Mouse (Mus musculus): ENCODE measurements around the gene Hnrnpf.
A peak's percentile ranks its signal among the peaks of the same experiment; 100 is the strongest.
"Not testable (repeated sequence)": the region's sequence is repeated elsewhere in the genome, so short reads cannot be mapped to it uniquely, and the experiment has no call there.

Hnrnpf gene

DNA sequence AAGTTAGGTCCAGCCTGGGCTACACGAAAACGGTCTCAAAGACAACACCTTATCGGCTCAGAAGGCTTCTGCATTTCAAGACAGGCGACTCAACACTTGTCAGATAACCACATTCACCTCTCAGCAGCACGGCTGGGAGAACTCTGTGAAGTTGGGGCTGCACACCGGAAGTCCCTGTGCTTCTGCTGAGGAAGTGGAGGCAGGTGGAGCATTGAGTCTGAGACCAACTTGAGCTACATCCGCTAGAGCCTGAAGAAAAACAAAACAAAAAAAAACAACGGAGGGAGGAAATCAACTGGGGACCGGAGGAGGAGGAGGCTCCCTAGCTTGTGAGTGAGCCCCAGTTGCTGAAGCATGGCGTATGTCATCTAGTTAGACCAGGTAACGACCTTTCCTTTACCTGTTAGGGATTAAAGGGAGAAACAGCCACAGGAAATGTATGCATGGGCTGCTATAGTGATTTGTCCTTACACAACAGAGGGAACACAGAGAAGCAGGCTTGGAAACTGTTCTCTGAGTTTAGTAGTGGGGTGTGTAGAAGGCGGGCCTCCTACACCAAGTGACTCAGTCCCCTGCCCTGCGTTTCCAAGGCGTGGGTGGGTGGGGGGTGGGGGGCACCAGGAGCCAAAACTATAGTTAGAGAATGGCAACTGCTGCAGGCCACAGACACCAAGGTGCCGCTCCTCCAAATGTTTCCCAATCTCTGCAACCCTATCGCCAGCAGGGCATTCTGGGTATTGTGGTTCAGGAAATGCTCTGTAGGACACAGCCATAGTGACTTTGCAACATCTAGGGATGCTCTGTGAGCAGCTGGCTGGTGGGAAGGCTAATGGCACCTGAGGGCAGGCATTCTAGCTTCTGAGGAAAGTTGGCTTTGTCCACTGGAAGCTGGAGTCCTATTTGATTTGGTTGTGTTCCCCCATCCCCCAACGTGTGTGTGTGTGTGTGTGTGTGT lies at the start of gene Hnrnpf:
Gene Hnrnpf (plus strand): TSS at position 199 of the 955 bp plus-strand sequence.
- DNase-seq (ENCODE audit: extremely low read depth, insufficient read length, low spot score), result no peak

DNA sequence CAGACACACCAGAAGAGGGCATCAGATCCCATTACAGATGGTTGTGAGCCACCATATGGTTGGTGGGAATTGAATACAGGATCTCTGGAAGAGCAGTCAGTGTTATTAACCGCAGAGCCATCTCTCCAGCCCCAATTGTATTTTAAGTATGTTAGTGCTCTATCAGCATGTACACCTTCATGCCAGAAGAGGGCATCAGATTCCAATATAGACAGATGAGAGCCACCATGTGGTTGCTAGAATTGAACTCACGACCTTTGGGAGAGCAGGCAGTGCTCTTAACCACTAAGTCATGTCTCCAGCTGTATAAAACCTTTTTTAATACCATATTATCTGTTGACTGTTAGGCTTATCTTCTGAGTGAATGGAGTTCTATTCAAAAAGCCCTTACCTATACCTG lies 48.4 kb upstream of the Hnrnpf start:
- no peak for DNase-seq (ENCODE audit: extremely low read depth, insufficient read length, low spot score)

GRCm38 (mm10) chr6:117857990-117858389 lies 42.1 kb upstream of the Hnrnpf start:
- DNase-seq (ENCODE audit: extremely low read depth, insufficient read length, low spot score), result no peak

DNA sequence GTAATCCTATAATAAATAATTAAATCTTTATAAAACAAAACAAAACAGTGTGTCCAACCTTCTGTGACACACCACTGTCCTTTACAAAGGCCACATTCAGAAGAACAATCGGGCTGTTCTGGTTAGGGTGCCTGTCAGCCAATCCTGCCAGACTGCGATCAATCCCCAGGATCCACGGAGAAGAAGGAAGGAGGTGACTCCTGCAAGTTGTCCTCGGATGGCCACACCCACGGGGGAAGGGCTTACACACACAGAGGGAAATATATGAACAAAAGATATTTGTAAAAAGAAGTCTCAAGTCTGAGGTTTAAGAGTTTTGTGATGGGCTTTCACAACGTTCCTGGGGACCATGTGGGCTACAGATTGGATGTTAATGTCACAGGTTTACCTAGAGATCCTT lies 38.3 kb upstream of the Hnrnpf start, which contains the start of gene Zfp239:
Gene Zfp239 (plus strand): TSS at position 253 of the 400 bp plus-strand sequence.
- DNase-seq (ENCODE audit: extremely low read depth, insufficient read length, low spot score), result peak; percentile 42

DNA sequence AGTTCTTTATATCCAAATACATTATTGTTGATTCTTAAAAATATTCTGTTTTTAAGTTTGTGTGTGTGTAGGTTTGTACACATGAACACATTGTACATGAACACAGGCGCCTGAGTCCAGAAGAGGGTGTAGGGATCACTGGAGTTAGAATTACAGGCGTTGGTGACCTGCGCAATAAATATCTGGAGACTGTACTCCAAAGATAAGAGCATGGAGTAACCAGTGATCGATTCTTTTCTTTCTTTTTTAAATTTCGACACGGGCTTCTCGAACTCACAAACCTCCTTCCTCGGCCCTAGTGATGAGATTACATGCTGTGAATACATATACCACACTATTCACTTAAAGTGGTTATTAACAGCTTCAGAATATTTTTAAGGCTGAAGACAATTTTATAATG lies 37.7 kb upstream of the Hnrnpf start:
- DNase-seq (ENCODE audit: extremely low read depth, insufficient read length, low spot score), result no peak

GRCm38 (mm10) chr6:117862899-117863620 lies 37.1 kb upstream of the Hnrnpf start:
- DNase-seq (ENCODE audit: extremely low read depth, insufficient read length, low spot score), result peak; percentile 67

DNA sequence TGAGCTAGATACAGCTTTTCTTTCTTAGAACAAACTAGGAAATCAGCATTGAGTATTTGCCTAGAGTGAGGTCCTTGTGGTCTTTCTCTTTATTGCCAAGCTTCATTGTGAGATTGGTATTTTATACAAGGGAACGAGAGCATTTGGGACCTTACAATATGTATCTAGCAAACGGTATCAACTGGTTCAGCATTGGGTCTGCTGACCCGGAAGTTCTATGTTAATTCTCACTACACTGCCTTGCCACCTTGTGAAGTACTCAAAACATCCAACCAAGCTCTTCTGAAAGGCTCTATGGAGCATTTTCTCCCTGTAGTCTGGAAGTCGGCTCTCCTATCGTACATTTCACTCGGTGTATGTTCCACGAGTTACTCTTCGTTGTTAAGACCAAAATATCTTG lies 36.4 kb upstream of the Hnrnpf start:
- no peak for DNase-seq (ENCODE audit: extremely low read depth, insufficient read length, low spot score)

GRCm38 (mm10) chr6:117868187-117868586 lies 31.9 kb upstream of the Hnrnpf start:
- no peak for DNase-seq (ENCODE audit: extremely low read depth, insufficient read length, low spot score)

DNA sequence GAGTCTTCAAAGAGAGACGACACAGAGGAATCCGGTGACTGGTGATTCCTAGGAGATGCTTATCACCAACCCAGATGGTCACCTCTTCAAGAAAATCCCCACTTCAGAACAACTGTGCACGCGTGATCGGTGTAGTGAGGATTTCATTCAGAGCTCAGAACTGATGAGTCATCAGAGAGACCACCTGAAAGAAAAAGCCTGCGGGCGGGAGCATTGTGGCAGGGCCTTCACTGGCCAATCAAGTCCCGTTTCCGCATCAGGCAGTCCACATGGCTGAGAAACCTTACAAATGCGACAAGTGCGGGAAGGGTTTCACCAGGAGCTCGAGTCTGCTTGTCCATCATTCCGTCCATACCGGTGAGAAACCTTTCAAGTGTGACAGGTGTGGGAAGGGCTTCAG lies 29.1 kb upstream of the Hnrnpf start:
- no peak for DNase-seq (ENCODE audit: extremely low read depth, insufficient read length, low spot score)

- not testable (repeated sequence) for DNase-seq (ENCODE audit: extremely low read depth, insufficient read length, low spot score)
Observed at GRCm38 (mm10) chr6:117873450-117873849, 26.7 kb upstream of the Hnrnpf start.

- DNase-seq (ENCODE audit: extremely low read depth, insufficient read length, low spot score), result no peak
Observed at GRCm38 (mm10) chr6:117874621-117875281, 25.4 kb upstream of the Hnrnpf start.

DNA sequence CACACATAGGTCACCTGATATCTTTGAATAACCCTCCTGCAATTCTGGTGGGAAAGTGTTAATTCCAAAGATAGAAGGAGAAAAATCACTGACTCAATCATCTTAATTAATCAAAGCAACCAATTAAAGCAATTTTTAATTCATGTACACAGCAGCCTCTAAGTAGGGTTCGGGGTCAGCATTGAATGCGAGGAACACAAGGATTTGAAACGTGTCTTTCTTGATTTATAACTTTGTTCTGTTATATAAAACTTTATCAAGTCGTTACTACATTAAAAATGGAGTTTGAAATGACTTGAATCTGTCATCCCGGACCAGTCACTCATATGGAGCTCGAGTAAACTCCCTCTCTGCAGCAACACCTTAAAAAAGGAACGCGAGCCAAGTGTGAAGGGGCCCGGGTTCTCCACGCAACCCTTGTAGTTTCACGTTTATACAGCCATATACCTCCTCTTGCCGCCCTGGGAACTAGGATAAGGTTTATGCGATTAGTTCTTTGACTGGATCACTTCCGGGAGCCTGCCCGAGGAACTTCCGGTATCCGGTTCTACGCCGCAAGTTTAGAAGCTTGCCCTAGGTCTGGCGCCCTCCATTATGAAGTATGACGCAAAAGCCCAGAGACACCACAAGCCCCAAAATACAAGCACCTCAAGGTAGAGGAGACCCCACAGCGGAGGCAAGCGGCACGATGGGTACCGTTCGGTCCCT lies 21.3 kb upstream of the Hnrnpf start:
- DNase-seq (ENCODE audit: extremely low read depth, insufficient read length, low spot score), result no peak

DNA sequence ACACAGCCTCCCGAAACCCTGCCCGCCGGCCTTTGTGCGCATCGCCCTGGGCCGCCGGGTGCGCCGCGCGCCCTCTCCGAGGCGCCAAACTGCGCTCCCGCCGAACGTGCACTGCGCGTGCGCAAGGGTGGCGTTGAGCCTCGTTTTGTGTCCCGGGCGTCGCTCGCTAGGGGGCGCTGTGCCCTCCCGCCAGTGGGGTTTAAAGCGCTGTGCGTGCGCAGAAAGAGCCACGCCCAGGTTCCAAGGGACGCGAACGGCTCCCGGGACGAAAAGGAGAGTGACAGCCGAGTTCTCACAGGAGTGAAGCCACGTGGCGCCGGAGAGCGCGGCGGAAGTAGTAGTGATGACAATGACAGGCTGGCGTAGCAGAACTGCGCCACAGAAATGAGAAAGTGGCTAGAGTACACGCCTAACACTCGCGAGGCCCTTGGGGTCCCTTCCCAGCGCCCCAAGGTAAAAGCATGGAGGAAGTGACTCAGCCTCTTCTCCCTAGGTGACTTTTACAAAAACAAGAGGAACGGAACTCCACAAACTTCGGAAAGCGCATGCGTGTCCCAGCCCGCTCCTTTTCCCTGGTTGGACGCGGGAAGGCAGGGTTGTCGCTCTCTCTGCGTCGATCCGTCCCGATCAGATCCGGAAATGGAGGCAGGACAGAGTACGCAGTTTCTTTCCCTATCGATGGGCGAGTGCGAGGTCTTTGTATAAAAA lies 20.6 kb upstream of the Hnrnpf start:
- peak; percentile 99 for DNase-seq (ENCODE audit: extremely low read depth, insufficient read length, low spot score)

DNA sequence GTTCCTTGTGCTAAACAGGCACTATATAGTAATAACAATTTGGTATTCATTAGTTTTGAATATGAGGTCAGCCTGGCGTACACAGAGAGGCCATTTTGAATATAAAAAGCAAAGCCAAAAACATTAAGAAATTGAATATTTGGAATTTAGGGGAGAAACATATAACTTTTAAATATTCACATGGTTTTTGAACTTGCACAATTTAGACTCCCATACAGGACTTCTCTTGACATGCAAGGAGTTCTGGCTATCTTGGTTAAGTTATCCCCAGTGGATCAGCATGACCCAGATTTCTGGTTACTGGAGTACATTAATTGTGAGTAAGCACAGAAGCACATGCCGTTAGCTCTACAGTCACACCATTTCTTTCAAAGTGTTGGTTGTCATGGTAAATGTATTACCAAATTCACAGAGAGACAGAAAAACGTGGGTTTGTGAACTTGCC lies 19.7 kb upstream of the Hnrnpf start:
- peak; percentile 36 for DNase-seq (ENCODE audit: extremely low read depth, insufficient read length, low spot score)

DNA sequence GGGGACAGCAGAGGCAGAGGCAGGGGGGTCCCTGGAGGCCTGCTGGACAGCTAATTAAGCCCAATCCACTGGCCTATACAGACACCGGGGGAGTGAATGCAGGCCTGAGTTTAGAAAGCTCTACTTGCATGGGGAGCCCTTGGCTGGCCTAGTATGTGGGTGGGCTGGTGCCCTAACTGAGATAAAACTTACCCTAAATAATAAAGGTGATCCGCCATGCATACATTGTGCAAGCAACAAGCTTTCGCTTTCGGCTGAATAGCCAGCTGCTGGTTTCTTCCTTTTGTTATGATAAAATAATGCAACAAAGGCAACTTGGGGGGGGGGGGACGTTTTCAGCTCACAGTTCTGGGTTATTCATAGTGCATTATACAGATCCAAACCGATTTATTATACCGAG lies 18.9 kb upstream of the Hnrnpf start:
- DNase-seq (ENCODE audit: extremely low read depth, insufficient read length, low spot score), result no peak

DNA sequence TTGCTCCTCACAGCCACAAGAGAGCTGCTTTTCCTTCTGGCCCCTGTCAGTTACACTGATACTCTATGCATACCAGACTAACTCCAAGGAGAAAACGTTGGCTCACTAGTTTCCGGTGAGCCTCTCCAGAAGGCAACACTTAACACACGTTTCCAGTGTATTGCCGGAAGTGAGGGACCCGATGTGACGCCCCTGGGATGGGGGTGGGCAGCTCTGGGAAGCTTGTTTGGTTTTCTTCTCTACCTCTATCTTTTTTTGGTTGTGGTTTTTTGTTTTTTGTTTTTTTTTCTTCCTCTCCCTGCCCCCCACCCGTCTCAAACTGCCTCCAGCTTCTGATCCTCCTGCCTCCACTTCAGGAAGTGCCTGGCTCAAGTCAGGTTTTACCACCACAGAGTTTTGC lies 18.1 kb upstream of the Hnrnpf start:
- DNase-seq (ENCODE audit: extremely low read depth, insufficient read length, low spot score), result no peak

DNA sequence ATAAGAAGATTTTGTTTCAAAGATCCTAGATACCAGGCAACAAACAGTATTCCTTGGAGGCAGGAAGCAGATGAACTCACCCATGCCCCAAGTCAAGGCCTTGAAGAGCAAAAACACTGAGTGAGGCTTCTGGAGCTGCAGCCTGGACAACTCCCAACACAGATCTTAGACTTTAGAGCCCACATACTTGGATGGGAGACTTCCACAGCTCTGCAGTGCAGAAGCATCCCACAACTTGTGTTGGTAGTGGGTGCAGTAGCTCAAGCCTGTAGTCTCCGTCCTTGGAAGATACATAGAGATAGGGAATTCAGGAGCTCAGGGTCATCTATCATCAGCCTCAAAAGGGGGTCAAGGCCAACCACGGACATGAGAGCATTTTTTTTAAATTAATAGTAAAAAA lies 14.2 kb upstream of the Hnrnpf start:
- DNase-seq (ENCODE audit: extremely low read depth, insufficient read length, low spot score), result no peak

DNA sequence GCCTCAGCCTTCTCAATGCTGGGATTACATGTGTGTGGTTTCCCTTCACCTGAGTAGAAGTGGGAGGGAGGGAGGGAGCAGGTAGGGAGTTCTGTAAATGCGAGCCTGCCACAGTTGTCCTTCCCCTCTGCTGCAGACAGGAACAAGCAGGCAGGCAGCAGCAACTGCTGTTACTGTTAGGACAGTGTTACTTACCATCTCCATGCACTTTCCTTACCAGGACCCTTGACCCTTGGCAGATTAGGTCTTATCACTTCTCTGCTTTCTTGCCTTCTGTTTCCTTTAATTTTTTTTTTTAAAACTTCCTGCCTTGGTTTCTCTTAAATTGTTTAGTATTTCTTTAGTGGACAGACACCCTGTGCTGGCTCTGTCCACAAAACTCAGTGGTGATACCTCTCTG lies 12.1 kb upstream of the Hnrnpf start:
- DNase-seq (ENCODE audit: extremely low read depth, insufficient read length, low spot score), result no peak

- DNase-seq (ENCODE audit: extremely low read depth, insufficient read length, low spot score), result no peak
Observed at GRCm38 (mm10) chr6:117888642-117889096, 11.5 kb upstream of the Hnrnpf start.

GRCm38 (mm10) chr6:117890257-117890656 lies 9.9 kb upstream of the Hnrnpf start:
- no peak for DNase-seq (ENCODE audit: extremely low read depth, insufficient read length, low spot score)
